Mouse (Mus musculus): ENCODE data around the gene Otog. TPM values are rescaled to one million over a fixed set of nuclear protein-coding genes. Genes with fewer than 3 reads are reported as not detected.

Gene Otog
- polyA plus RNA-seq, 1 experiment from 2014 or later: not detected

GRCm38 (mm10) chr7:46321242-46321641 is 80.5 kb downstream of the Otog start:
- 0 out of 2 replicates have a peak, but pooled peaks cover 12% of the 10 kb centered on the region for H3K27me3 ChIP-seq (replicated peaks)
- 81% methylated on average over 3 of the region's 3 CpGs for WGBS
- H3K9ac ChIP-seq: no peak overlapping the region
- no peaks in the 10 kb centered on the region; the same call in 1 of the 2 replicates for H3K9me3 ChIP-seq (replicated peaks)
- H3K36me3 ChIP-seq: no peaks in the 10 kb centered on the region
- H3K4me2 ChIP-seq: no peak overlapping the region
- ATAC-seq (ENCODE audit: insufficient number of reproducible peaks, low FRiP score): no peak
- H3K27ac ChIP-seq (ENCODE audit: poor library complexity, severe bottlenecking): no peak overlapping the region
- H3K4me1 ChIP-seq (replicated peaks): peaks cover 7% of the 10 kb centered on the region
- H3K4me3 ChIP-seq: no peak overlapping the region

- 43% methylated on average over 4 of the region's 4 CpGs for WGBS
- no peak overlapping the region for H3K4me2 ChIP-seq
- no peak overlapping the region for H3K27ac ChIP-seq (ENCODE audit: poor library complexity, severe bottlenecking)
- H3K4me1 ChIP-seq (replicated peaks): no peaks in the 10 kb centered on the region
- no peaks in the 10 kb centered on the region for H3K9me3 ChIP-seq (replicated peaks)
- H3K4me3 ChIP-seq: no peak overlapping the region
- no peak overlapping the region for H3K9ac ChIP-seq
- H3K27me3 ChIP-seq (replicated peaks): 0 out of 2 replicates have a peak, but pooled peaks cover 10% of the 10 kb centered on the region
- no peaks in the 10 kb centered on the region for H3K36me3 ChIP-seq
- no peak for ATAC-seq (ENCODE audit: insufficient number of reproducible peaks, low FRiP score)
Observed at GRCm38 (mm10) chr7:46327896-46328295, 87.1 kb downstream of the Otog start.

- Histone ChIP-seq H3K9me3 (replicated peaks) (0 out of 2 replicates have a peak, but pooled peaks cover 6% of the 10 kb centered on the region), H3K36me3 (no peaks in the 10 kb centered on the region), H3K4me2 (no peak overlapping the region), H3K4me3 (no peak overlapping the region), H3K9ac (no peak overlapping the region), H3K27me3 (replicated peaks) (no peaks in the 10 kb centered on the region; the same call in 1 of the 2 replicates), H3K4me1 (replicated peaks) (no peaks in the 10 kb centered on the region), H3K27ac (ENCODE audit: poor library complexity, severe bottlenecking) (no peak overlapping the region)
- ATAC-seq (ENCODE audit: insufficient number of reproducible peaks, low FRiP score): no peak
- WGBS: 81% methylated on average over 9 of the region's 9 CpGs
Observed at GRCm38 (mm10) chr7:46337397-46337796, 96.6 kb downstream of the Otog start.

GRCm38 (mm10) chr7:46339818-46340217 is 99.0 kb downstream of the Otog start:
- H3K9me3 ChIP-seq (replicated peaks): 0 out of 2 replicates have a peak, but pooled peaks cover 6% of the 10 kb centered on the region
- no peak overlapping the region for H3K4me2 ChIP-seq
- H3K4me1 ChIP-seq (replicated peaks): no peaks in the 10 kb centered on the region
- H3K27me3 ChIP-seq (replicated peaks): no peaks in the 10 kb centered on the region; the same call in 1 of the 2 replicates
- H3K9ac ChIP-seq: no peak overlapping the region
- no peak overlapping the region for H3K4me3 ChIP-seq
- no peaks in the 10 kb centered on the region for H3K36me3 ChIP-seq
- no peak overlapping the region for H3K27ac ChIP-seq (ENCODE audit: poor library complexity, severe bottlenecking)
- no peak for ATAC-seq (ENCODE audit: insufficient number of reproducible peaks, low FRiP score)
- 48% methylated on average over 3 of the region's 3 CpGs for WGBS

- Histone ChIP-seq H3K27me3 (replicated peaks) (no peaks in the 10 kb centered on the region), H3K4me2 (no peak overlapping the region), H3K4me3 (no peak overlapping the region), H3K4me1 (replicated peaks) (no peaks in the 10 kb centered on the region), H3K27ac (ENCODE audit: poor library complexity, severe bottlenecking) (no peak overlapping the region), H3K9ac (no peak overlapping the region), H3K9me3 (replicated peaks) (0 out of 2 replicates have a peak, but pooled peaks cover 6% of the 10 kb centered on the region), H3K36me3 (no peaks in the 10 kb centered on the region)
- ATAC-seq (ENCODE audit: insufficient number of reproducible peaks, low FRiP score): no peak
- WGBS: 74% methylated on average over 5 of the region's 5 CpGs
Observed at GRCm38 (mm10) chr7:46340295-46340694, 99.5 kb downstream of the Otog start.

- Histone ChIP-seq H3K9me3 (replicated peaks) (0 out of 2 replicates have a peak, but pooled peaks cover 6% of the 10 kb centered on the region), H3K4me1 (replicated peaks) (no peaks in the 10 kb centered on the region), H3K27me3 (replicated peaks) (peaks cover 5% of the 10 kb centered on the region), H3K4me2 (no peak overlapping the region), H3K9ac (no peak overlapping the region), H3K36me3 (no peaks in the 10 kb centered on the region), H3K4me3 (no peak overlapping the region), H3K27ac (ENCODE audit: poor library complexity, severe bottlenecking) (no peak overlapping the region)
- no peak for ATAC-seq (ENCODE audit: insufficient number of reproducible peaks, low FRiP score)
- 76% methylated on average over 9 of the region's 9 CpGs for WGBS
Observed at GRCm38 (mm10) chr7:46341471-46341870, 100.7 kb downstream of the Otog start.

GRCm38 (mm10) chr7:46347692-46348091 is 106.9 kb downstream of the Otog start:
- no peak overlapping the region for H3K4me2 ChIP-seq
- no peak for ATAC-seq (ENCODE audit: insufficient number of reproducible peaks, low FRiP score)
- H3K9ac ChIP-seq: no peak overlapping the region
- 50% methylated on average over 4 of the region's 4 CpGs for WGBS
- H3K27ac ChIP-seq (ENCODE audit: poor library complexity, severe bottlenecking): no peak overlapping the region
- no peaks in the 10 kb centered on the region for H3K36me3 ChIP-seq
- no peaks in the 10 kb centered on the region for H3K9me3 ChIP-seq (replicated peaks)
- H3K4me3 ChIP-seq: no peak overlapping the region
- H3K27me3 ChIP-seq (replicated peaks): peaks cover 61% of the 10 kb centered on the region
- H3K4me1 ChIP-seq (replicated peaks): no peaks in the 10 kb centered on the region

GRCm38 (mm10) chr7:46348813-46349212 is 108.0 kb downstream of the Otog start:
- Histone ChIP-seq H3K27me3 (replicated peaks) (peaks cover 61% of the 10 kb centered on the region), H3K4me2 (no peak overlapping the region), H3K9me3 (replicated peaks) (no peaks in the 10 kb centered on the region), H3K9ac (no peak overlapping the region), H3K27ac (ENCODE audit: poor library complexity, severe bottlenecking) (no peak overlapping the region), H3K4me1 (replicated peaks) (no peaks in the 10 kb centered on the region), H3K4me3 (no peak overlapping the region), H3K36me3 (no peaks in the 10 kb centered on the region)
- 8% methylated on average over 27 of the region's 36 CpGs for WGBS
- no peak for ATAC-seq (ENCODE audit: insufficient number of reproducible peaks, low FRiP score)

GRCm38 (mm10) chr7:46350119-46350702 is 109.4 kb downstream of the Otog start:
- H3K4me3 ChIP-seq: no peak overlapping the region
- no peaks in the 10 kb centered on the region for H3K9me3 ChIP-seq (replicated peaks)
- H3K4me1 ChIP-seq (replicated peaks): no peaks in the 10 kb centered on the region
- H3K4me2 ChIP-seq: no peak overlapping the region
- H3K27me3 ChIP-seq (replicated peaks): peaks cover 61% of the 10 kb centered on the region
- no peaks in the 10 kb centered on the region for H3K36me3 ChIP-seq
- no peak for ATAC-seq (ENCODE audit: insufficient number of reproducible peaks, low FRiP score)
- H3K9ac ChIP-seq: no peak overlapping the region
- H3K27ac ChIP-seq (ENCODE audit: poor library complexity, severe bottlenecking): no peak overlapping the region
- 44% methylated on average over 9 of the region's 9 CpGs for WGBS

- H3K9ac ChIP-seq: no peak overlapping the region
- peaks cover 51% of the 10 kb centered on the region for H3K27me3 ChIP-seq (replicated peaks)
- no peaks in the 10 kb centered on the region for H3K9me3 ChIP-seq (replicated peaks)
- ATAC-seq (ENCODE audit: insufficient number of reproducible peaks, low FRiP score): no peak
- WGBS: 56% methylated on average over 2 of the region's 2 CpGs
- no peaks in the 10 kb centered on the region for H3K36me3 ChIP-seq
- H3K4me3 ChIP-seq: no peak overlapping the region
- no peaks in the 10 kb centered on the region for H3K4me1 ChIP-seq (replicated peaks)
- no peak overlapping the region for H3K27ac ChIP-seq (ENCODE audit: poor library complexity, severe bottlenecking)
- no peak overlapping the region for H3K4me2 ChIP-seq
Observed at GRCm38 (mm10) chr7:46352748-46353147, 112.0 kb downstream of the Otog start.

- Histone ChIP-seq H3K4me3 (no peak overlapping the region), H3K9ac (no peak overlapping the region), H3K4me2 (no peak overlapping the region), H3K9me3 (replicated peaks) (no peaks in the 10 kb centered on the region), H3K27ac (ENCODE audit: poor library complexity, severe bottlenecking) (no peak overlapping the region), H3K36me3 (no peaks in the 10 kb centered on the region), H3K4me1 (replicated peaks) (no peaks in the 10 kb centered on the region), H3K27me3 (replicated peaks) (peaks cover 46% of the 10 kb centered on the region)
- 53% methylated on average over 8 of the region's 8 CpGs for WGBS
- no peak for ATAC-seq (ENCODE audit: insufficient number of reproducible peaks, low FRiP score)
Observed at GRCm38 (mm10) chr7:46353216-46353615, 112.4 kb downstream of the Otog start.

- Histone ChIP-seq H3K27ac (ENCODE audit: poor library complexity, severe bottlenecking) (no peak overlapping the region), H3K9me3 (replicated peaks) (no peaks in the 10 kb centered on the region), H3K9ac (no peak overlapping the region), H3K27me3 (replicated peaks) (peaks cover 39% of the 10 kb centered on the region), H3K4me3 (no peak overlapping the region), H3K4me1 (replicated peaks) (no peaks in the 10 kb centered on the region), H3K36me3 (no peaks in the 10 kb centered on the region), H3K4me2 (no peak overlapping the region)
- WGBS: 42% methylated on average over 4 of the region's 4 CpGs
- no peak for ATAC-seq (ENCODE audit: insufficient number of reproducible peaks, low FRiP score)
Observed at GRCm38 (mm10) chr7:46353875-46354274, 113.1 kb downstream of the Otog start.
